18 mouse cellular contexts compared by ENCODE assay signal in the genomic region with DNA sequence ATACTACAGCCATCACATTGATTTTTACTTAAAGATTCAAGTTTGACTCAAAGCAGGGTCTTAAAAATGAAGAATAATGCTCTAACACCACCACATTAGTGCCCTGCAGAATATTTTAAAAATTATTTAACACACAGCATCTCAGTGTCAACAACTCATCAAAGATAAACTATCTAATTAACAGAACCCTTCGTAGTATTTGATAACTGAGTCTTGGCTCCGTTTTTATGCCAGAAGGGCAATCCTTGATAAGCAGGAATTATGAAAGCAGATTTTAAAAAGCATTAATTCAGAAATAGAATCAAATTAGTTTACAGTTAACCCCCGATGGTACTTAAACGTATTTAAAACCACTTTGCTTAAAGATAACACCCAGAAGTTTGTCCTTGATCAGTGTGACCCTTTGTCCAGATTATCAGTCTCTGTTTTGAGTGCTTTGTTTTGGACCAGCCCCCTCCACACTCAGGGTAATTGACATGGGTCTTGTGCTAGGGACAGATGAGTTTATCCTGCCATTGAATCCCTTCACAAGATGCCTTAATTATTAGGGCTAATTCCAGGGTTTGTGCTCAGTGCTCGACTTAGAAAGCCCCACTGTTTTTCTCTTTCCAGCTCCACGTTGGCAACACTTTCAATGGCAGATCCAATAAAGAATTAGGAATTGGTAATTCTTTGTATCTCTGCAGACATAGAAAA.
"Had no signal": no experiment of that assay in that cellular context is flagged by ENCODE, and none has a peak within 500 bp of the region (broad histone marks: within the 10 kb centered on the region; RNA-seq: fewer than 3 reads in every experiment).

No protein-coding gene starts in this region.

- H3K4me1 ChIP-seq: midbrain, embryonic 10.5 days; neural tube, embryonic 13.5 days; neural tube, embryonic 15.5 days had no signal

- DNase-seq: liver, postnatal 0 days; lung, embryonic 14.5 days; lung, postnatal 10 days; lung, postnatal 4 days; midbrain, embryonic 14.5 days; retina, postnatal 1 day; right cerebral cortex, adult 18-20 months; right cerebral cortex, postnatal 25 days; right cerebral cortex, postnatal 4 days; spleen, adult 18-20 months; thymus, adult 18-20 months; thymus, postnatal 14 days; thymus, postnatal 36 days had no signal

- H3K4me2 ChIP-seq: lung, embryonic 14.5 days; neural tube, embryonic 13.5 days; neural tube, embryonic 15.5 days had no signal

- ATAC-seq: liver, postnatal 0 days; midbrain, embryonic 16.5 days had no signal

- H3K27me3 ChIP-seq: neural tube, embryonic 13.5 days; neural tube, embryonic 15.5 days had no signal

- H3K36me3 ChIP-seq: midbrain, embryonic 10.5 days; neural tube, embryonic 13.5 days; neural tube, embryonic 15.5 days had no signal

- H3K4me3 ChIP-seq: midbrain, embryonic 10.5 days; myocyte; neural tube, embryonic 13.5 days; neural tube, embryonic 15.5 days had no signal

- H3K27ac ChIP-seq: midbrain, embryonic 10.5 days; neural tube, embryonic 13.5 days; neural tube, embryonic 15.5 days had no signal

- H3K9ac ChIP-seq: liver, postnatal 0 days; lung, embryonic 14.5 days; neural tube, embryonic 13.5 days; neural tube, embryonic 15.5 days had no signal

- H3K9me3 ChIP-seq: midbrain, embryonic 10.5 days; neural tube, embryonic 13.5 days; neural tube, embryonic 15.5 days had no signal
